Mouse (Mus musculus) thymus, postnatal 36 days (tissue): ENCODE data around the gene Chchd3.

Experiments
- DNase-seq, 2 experiments: peaks; one replicate each; pipeline ENCODE4 v3.0.0; 2022; ENCODE audit warnings: mixed read lengths in 2 of 2

Gene Chchd3

GRCm38 (mm10) chr6:33001271-33001670 is 58.8 kb downstream of the Chchd3 start:
- DNase-seq = no peak

- no peak for DNase-seq
Measured at GRCm38 (mm10) chr6:32996597-32996996, 63.5 kb downstream of the Chchd3 start.

- no peak for DNase-seq
Measured at GRCm38 (mm10) chr6:32993847-32994246, 66.2 kb downstream of the Chchd3 start.

DNA sequence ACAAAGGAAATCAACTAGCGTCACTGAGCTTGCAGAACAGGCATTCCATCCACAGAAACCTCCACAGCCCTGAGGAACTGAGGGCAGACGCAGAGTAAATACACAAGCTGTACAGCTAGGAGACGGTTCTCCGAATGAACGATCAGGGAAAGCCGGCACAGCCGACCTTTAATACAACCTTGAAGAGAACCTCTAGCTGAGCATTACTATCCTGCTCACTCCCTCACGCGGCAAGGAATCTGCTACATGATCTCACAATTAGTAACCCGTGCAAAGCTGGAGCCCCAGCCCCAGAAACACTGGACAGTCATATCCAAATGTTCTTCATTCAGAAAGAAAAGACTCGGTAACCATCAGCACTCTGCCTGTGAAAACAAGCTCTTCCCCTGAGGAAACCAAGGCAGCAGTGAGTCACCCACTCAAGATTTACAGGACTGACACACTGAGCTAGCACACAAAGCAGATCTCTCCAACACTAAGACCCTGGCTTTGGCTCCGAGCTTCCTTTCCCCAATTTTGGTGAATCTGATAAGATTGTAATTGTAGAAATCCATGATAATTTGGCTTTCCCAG is 69.9 kb downstream of the Chchd3 start:
- DNase-seq = no peak

- no peak for DNase-seq
Measured at GRCm38 (mm10) chr6:32988561-32988960, 71.5 kb downstream of the Chchd3 start.

GRCm38 (mm10) chr6:32983876-32984275 is 76.2 kb downstream of the Chchd3 start:
- no peak for DNase-seq

GRCm38 (mm10) chr6:32981253-32981652 is 78.8 kb downstream of the Chchd3 start:
- DNase-seq = no peak

GRCm38 (mm10) chr6:32978811-32979210 is 81.2 kb downstream of the Chchd3 start:
- DNase-seq = no peak

DNA sequence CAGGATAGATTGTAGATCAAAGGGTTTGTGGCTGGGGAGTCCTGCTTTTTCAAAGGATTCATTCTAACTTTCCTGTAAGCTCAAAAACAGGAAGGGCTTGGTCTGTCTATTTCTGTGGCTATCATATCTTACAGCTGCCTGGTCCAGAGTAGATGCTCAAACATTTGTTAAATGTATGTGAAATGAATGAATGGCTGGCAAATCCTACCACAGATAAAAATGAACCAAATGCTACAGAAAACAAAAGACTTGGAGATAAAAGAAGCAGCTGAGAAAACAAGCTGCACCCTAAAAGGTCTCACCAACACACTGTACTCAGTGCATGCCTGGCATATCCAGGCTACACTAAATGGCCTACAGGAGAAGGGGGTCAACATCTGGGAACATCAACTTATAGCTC is 88.1 kb downstream of the Chchd3 start:
- DNase-seq = no peak

DNA sequence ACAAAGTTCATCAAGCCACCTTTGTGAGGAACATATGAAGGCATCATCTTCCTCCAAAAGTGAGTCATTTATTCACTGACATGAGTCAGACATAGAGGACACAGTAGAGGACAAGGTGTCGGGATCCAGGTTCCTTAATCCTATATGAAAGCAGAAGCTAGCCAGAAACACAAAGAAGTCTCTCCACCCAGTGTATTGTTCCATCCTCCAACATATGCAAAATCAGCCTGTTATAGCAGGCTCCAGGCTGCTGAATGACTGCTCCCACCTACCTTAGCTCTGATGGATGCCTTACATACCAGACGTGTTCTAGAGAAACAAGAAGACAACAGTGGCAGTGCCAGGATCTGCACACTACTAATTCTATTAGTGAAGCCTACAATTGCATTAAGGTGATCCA is 91.1 kb downstream of the Chchd3 start:
- DNase-seq = no peak

GRCm38 (mm10) chr6:32962048-32962447 is 98.0 kb downstream of the Chchd3 start:
- DNase-seq = no peak

DNA sequence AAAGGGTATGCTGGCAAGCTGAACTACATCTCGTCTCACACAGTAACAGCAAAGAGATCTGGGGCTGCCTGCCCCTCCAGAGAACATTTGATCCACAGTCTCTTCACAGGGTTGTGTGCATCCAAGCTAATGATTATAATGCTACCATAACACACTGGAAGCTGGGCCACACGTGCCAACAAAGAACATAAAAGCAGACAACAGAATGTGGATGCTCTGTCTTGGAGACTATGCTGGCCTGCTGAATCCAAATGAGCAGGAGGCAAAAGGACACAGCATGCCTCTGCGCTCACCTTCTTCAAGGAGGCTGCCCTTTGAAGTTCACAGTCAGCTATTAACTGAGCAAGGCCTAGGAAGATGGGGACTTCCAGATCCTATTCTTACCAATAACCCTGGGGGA is 98.6 kb downstream of the Chchd3 start:
- DNase-seq = no peak

- DNase-seq = no peak
Measured at GRCm38 (mm10) chr6:32959816-32960550, 100.1 kb downstream of the Chchd3 start.

- DNase-seq = no peak
Measured at GRCm38 (mm10) chr6:32955481-32955880, 104.6 kb downstream of the Chchd3 start.

DNA sequence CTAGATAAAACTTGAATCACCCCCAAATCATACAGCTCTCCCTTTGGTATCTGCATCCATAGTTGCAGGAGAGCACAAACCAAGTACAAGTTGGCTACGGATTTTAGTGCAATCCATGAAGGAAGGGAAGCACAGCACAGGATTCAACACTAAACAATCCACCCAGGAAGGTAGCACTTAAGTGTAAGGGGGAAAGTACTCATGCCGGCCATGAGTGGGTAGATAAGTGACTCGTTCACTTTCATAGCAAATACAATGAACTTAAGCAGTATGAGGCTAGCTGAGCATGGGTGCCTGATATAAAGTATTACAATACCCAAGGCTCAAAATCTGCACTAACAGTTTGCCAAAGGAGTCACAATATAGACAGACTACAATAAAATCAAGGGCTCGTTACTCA is 109.1 kb downstream of the Chchd3 start:
- DNase-seq = no peak

- no peak for DNase-seq
Measured at GRCm38 (mm10) chr6:32949702-32950101, 110.4 kb downstream of the Chchd3 start.

DNA sequence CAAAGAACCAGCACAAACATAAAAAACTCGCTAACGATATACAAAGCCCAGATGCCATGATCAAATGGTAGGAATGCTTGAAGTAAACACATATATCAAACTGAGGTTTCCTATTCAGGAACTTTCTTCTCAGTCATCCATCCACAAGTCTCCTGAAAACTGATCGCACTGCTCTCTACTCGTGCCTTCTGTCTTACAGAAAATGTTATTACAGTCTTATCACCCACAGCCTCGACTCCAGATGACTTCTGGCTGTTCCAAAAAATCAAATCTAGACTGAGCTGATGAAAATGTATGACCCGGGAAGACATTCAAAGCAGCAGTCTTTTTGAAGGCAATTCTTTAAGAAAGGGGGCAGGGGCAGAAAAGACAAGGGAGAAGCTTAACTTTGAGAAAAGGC is 112.8 kb downstream of the Chchd3 start:
- DNase-seq = no peak

DNA sequence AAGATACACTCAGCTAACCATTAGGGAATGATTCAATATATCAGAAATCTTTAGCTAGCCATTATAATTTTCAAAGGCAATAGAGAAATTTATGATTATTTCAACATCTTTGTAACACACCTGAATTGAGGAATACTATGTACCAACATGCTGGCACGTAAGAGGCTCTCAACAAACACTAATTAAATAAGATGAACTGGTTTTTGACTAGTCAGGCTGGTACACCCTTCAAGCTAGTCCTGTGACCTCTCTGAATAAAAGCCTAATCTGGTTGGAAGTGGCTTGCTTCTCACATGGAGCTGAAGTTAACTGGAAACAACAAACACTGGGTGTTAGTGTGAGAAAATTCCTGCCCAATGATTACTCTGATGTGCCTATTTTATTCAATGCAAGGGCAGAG is 115.1 kb downstream of the Chchd3 start:
- no peak for DNase-seq

DNA sequence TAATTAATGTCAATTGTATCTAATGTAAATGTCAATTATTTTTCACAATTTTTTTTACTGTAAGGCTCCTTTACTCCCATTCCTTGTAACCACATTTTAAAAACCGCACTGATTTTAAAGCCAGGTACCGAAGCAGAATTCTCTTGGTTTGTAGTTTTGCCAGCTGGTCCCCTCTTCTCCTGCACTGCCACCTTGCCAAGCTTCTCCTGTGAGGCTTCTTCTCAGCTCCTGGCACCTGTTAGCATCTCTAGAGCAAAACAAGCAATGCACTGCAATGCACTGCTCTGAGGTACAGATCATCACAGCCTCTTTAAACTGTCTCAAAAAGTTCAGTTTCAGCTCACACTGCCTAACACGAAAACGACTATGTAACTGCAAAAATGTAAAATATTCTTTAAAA is 116.4 kb downstream of the Chchd3 start:
- DNase-seq = no peak

DNA sequence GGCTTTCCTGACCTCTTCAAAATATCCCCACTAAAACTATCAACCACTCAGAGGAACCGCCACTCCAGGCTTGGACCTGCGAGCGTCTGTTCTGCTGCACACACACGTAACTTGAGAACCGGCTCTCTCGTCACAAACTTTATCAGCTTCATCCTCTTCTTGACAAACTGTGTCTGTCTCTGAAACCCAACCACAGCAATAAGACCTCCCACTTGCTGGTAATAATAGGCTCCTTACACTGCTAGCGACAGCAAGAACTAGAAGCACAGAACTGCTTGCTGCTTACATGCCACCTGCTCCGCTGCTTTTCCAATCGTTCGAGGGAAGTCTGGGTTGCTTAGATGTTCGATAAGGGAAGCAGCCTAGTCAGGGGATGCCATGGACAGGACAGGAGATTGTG is 119.8 kb downstream of the Chchd3 start:
- no peak for DNase-seq

DNA sequence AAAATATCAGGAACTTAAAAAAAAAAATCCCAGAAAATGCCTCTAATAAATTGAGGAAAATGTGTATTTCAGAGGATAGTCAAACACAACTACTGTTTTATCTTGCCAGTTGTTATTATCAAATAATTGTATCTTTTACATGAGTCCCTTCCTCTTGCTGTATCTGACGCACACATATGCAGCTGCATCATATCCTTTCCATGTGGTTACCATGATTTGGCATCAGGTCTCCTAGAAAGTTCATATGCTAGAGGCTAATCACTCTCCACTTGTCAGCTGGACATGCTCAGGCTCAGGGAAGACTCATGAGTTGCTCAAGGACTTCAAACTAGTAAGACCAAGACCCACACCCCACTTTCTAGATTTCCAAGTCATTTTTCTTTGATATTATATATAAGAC is 122.4 kb downstream of the Chchd3 start:
- no peak for DNase-seq

GRCm38 (mm10) chr6:32936794-32937193 is 123.3 kb downstream of the Chchd3 start:
- no peak for DNase-seq

GRCm38 (mm10) chr6:32936365-32936764 is 123.7 kb downstream of the Chchd3 start:
- DNase-seq = no peak

DNA sequence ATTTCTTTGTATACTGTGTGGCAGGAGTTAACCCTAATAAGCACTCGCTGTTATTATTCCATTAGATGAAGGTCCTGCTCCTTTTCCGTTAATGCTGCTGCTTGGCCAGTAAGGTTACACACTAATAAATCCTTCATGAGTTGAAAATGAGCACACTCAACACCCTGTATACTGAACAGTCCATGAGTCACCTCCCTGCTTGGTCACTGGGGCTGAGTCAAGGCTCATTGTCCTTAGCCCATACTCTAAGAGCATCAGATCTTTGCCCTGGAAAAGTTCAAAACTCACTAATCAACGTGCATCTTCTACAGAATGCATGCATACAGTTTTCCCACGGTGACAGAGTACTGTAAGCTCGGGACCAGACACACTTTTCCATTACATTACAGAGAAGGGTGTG is 124.5 kb downstream of the Chchd3 start:
- DNase-seq = no peak
